Mouse (Mus musculus) erythroblast, embryonic 14.5 days (primary cell): Measurements from ENCODE around the gene Olfr790. TPM values are rescaled to one million over a fixed set of nuclear protein-coding genes. Genes with fewer than 3 reads are reported as not detected.

Source experiments
- H3K27me3 ChIP-seq: 2 replicates; pipeline ENCODE4 v1.6.1; 2012; ENCODE audit warnings: inconsistent platforms; ENCODE audit not compliant: control insufficient read depth
- H3K36me3 ChIP-seq: 2 replicates; pipeline ENCODE4 v1.6.1; 2012; ENCODE audit warnings: mild to moderate bottlenecking, inconsistent platforms; ENCODE audit not compliant: control insufficient read depth
- H3K4me1 ChIP-seq: 2 replicates; pipeline ENCODE4 v1.6.1; 2012; ENCODE audit warnings: inconsistent platforms; ENCODE audit not compliant: control insufficient read depth
- H3K4me3 ChIP-seq: replicated peaks from 2 replicates; pipeline ENCODE3; 2012; ENCODE audit warnings: moderate library complexity, mild to moderate bottlenecking, inconsistent platforms
- H3K9me3 ChIP-seq: 2 replicates; pipeline ENCODE4 v1.6.1; 2012; ENCODE audit warnings: low read length, inconsistent platforms, mixed read lengths; ENCODE audit not compliant: control insufficient read depth
- GATA1 ChIP-seq: IDR thresholded peaks from 2 replicates; pipeline ENCODE4 v1.6.1; 2012; ENCODE audit warnings: low read length, inconsistent platforms, mixed read lengths
- TAL1 ChIP-seq: IDR thresholded peaks from 3 replicates; pipeline ENCODE4 v1.6.1; 2012; ENCODE audit warnings: low read length, inconsistent platforms, mixed read lengths
- polyA plus RNA-seq: library from polyadenylated mRNA; stranded (reverse); fragments of >175 nt; gene quantifications from 2 replicates; pipeline ENCODE4 v1.2.3, GENCODE M21; 2012

The Olfr790 gene
- polyA plus RNA-seq, result not detected in 2 replicates

DNA sequence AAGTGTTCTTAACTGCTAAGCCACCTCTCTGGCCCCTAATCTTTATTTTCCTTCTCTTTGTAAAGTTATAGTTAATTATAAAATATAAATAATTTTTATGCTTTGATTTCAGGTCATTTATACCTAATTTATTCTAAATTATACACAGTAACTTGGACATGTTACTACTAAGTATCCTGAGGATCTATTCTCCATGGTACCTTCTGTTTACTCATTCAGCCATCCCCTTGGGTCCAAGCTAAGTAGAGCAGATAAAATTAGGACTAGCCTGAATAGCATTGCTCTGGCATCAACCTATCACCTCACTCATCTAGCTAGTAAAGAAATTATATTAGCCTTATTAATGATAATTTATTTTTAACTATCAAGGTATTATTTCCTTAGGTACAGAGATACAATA, at the start of gene Olfr790:
TSS of gene Olfr790 (plus strand) at position 301 of the 400 bp plus-strand sequence.
- H3K27me3 ChIP-seq, result no peaks in the 10 kb centered on the region
- TF ChIP-seq TAL1 (no peak), GATA1 (no peak)

DNA sequence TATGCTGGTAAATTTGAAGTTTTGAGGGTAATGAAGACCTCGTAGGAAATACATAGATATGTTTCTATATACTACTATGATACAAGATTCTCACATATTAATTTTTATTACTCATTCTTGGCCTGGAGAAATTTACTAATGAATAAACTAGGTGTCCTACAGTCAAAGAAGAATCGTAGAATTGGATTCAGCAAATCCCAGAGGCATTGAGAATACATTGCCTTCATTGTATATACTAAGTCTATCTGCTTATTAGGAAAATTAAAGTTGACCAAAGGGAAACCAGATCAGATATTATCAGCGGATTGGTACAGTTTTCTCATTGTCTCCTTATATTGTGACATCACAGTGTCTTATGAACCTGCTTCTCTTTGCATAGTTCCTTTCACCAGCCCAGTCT, 36.7 kb upstream of the Olfr790 start, which contains the start of gene Olfr787:
TSS of gene Olfr787 (plus strand) at position 301 of the 400 bp plus-strand sequence.
- no peaks in the 10 kb centered on the region for H3K4me1 ChIP-seq
- H3K36me3 ChIP-seq, result no peaks in the 10 kb centered on the region
- no peak within 1 kb of the TSS for H3K4me3 ChIP-seq
- no peaks in the 10 kb centered on the region; the same call in 1 of the 2 replicates for H3K9me3 ChIP-seq
- no peaks in the 10 kb centered on the region for H3K27me3 ChIP-seq
- no peak for TF ChIP-seq GATA1
- no peak for TF ChIP-seq TAL1

More for the DNA sequence above, at the start of gene Olfr790:
- no peaks in the 10 kb centered on the region for H3K4me1 ChIP-seq
- peaks cover 2% of the 10 kb centered on the region; the same call in 1 of the 2 replicates for H3K9me3 ChIP-seq
- H3K4me3 ChIP-seq, result no peak within 1 kb of the TSS
- no peaks in the 10 kb centered on the region for H3K36me3 ChIP-seq

DNA sequence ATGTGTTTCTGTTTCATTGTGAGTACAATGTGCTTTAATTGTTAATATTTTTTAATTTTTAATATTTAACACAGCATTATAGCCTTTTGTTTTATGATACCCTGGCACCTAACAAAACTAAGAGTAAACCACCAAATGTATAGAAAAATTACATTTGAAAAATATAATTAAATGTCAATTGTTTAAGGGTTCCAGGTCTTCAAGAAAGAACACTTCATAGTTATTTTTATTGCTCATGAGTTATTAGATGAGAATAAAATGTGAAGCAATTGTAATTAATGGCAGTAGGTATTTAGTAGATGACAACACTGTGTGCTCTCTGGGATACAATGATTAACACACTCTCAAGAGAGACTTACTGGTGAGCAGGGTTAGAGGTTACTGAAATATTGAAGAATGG, 27.6 kb upstream of the Olfr790 start, which contains the start of gene Olfr788:
TSS of gene Olfr788 (plus strand) at position 301 of the 400 bp plus-strand sequence.
- TF ChIP-seq GATA1 (no peak), TAL1 (no peak)
- no peaks in the 10 kb centered on the region for H3K36me3 ChIP-seq
- H3K4me3 ChIP-seq, result no peak within 1 kb of the TSS
- no peaks in the 10 kb centered on the region; the same call in 1 of the 2 replicates for H3K9me3 ChIP-seq
- H3K27me3 ChIP-seq, result no peaks in the 10 kb centered on the region
- H3K4me1 ChIP-seq, result no peaks in the 10 kb centered on the region

DNA sequence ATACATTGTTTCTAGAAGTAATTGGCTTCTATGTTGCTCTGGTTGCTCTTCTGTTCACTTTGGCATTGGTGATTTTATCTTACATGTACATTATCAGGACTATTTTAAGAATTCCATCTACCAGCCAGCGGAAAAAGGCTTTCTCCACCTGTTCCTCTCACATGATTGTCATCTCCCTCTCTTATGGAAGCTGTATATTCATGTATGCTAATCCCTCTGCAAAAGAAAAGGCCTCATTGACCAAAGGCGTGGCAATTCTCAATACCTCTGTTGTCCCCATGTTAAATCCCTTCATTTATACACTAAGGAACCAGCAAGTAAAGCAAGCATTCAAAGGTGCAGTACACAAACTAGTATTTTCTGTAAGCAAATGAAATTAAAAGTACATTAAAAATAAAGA, 25.0 kb upstream of the Olfr790 start:
- no peaks in the 10 kb centered on the region for H3K9me3 ChIP-seq
- no peaks in the 10 kb centered on the region for H3K27me3 ChIP-seq
- no peak overlapping the region for H3K4me3 ChIP-seq
- H3K36me3 ChIP-seq, result no peaks in the 10 kb centered on the region
- TF ChIP-seq GATA1 (no peak), TAL1 (no peak)
- no peaks in the 10 kb centered on the region for H3K4me1 ChIP-seq

DNA sequence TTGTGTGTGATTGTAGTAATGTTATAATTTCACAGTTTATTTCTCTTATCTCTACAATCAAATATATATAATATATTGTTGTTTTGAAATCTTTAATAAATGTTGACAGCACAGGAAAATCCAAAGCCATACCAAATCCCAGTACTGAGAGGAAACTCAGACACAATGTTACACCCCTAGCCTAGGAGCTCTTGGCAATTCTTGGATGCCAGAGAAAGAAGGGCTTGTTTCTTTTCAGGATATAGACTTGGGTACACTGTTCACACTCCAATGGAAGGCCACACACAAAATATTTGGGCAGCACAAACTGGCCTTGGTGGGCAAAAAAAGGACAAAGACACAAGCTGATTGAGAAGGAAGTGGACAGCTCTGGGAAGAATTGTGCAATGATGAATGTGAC, 24.6 kb upstream of the Olfr790 start:
- no peaks in the 10 kb centered on the region for H3K4me1 ChIP-seq
- no peaks in the 10 kb centered on the region for H3K27me3 ChIP-seq
- no peaks in the 10 kb centered on the region for H3K9me3 ChIP-seq
- H3K4me3 ChIP-seq, result no peak overlapping the region
- no peaks in the 10 kb centered on the region for H3K36me3 ChIP-seq
- TF ChIP-seq TAL1 (no peak), GATA1 (no peak)

DNA sequence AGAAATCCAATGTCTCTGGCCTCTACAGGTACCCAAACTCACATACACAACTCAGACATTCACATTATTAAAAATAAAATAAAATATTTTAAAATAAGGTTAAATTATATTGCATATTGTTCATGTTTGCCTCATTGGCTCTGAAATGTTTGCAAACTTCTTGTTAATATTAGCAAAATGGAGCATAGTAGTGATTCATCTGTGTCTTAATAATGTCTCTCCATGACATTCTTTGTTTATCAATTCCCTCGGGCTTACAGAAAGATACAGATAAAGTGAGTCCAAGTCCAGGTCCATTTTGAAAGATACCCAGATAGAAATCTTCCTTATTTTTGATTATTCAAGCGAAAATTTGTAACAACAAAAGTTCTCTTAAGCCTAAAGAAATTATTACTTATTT, 13.8 kb upstream of the Olfr790 start, which contains the start of gene Olfr789:
TSS of gene Olfr789 (plus strand) at position 301 of the 400 bp plus-strand sequence.
- no peaks in the 10 kb centered on the region for H3K9me3 ChIP-seq
- no peaks in the 10 kb centered on the region for H3K27me3 ChIP-seq
- no peak for TF ChIP-seq GATA1
- no peak for TF ChIP-seq TAL1
- H3K4me3 ChIP-seq, result no peak within 1 kb of the TSS
- no peaks in the 10 kb centered on the region for H3K4me1 ChIP-seq
- no peaks in the 10 kb centered on the region for H3K36me3 ChIP-seq

DNA sequence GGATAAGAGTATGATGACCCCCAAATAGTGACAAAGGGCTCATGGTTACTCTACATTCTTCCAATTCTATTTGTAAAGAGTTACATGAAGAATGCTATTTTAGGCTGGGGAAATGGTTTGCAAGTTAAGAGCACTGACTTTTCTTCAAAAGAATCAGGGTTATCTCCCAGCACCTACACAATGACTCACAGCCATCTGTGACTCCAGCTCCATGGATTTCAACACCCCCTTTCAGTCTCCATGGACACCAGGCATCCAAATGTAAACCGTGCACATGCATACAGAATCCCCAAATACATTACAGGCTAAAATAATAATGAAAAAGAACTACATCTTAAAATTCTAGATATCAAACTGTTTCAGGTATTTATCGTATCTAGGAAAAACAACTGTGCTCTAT, 8.2 kb upstream of the Olfr790 start:
- no peak overlapping the region for H3K4me3 ChIP-seq
- TF ChIP-seq TAL1 (no peak), GATA1 (no peak)
- no peaks in the 10 kb centered on the region for H3K36me3 ChIP-seq
- H3K9me3 ChIP-seq, result no peaks in the 10 kb centered on the region; the same call in 1 of the 2 replicates
- no peaks in the 10 kb centered on the region for H3K4me1 ChIP-seq
- no peaks in the 10 kb centered on the region for H3K27me3 ChIP-seq

DNA sequence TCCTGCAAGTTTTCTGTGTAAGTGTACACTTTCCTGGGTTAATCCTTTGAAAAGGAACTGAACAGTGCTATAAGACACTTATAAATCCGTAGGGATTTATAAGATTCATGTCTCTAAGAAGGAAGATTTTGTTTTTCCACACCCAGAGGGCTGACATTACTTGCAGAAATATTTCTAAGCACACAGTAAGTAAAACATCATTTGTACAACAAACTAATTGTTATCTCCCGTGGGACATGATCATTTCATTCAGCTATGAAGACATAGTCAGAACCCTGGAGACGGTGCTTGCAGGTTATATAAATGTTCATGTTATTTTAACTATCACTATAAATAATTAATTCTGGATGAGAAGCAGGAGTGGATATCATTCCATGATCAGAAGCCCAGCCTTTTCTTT, 23.2 kb downstream of the Olfr790 start, which contains the start of gene Olfr791:
TSS of gene Olfr791 (plus strand) at position 301 of the 400 bp plus-strand sequence.
- no peaks in the 10 kb centered on the region for H3K36me3 ChIP-seq
- H3K9me3 ChIP-seq, result peaks cover 12% of the 10 kb centered on the region
- no peaks in the 10 kb centered on the region for H3K4me1 ChIP-seq
- TF ChIP-seq GATA1, result no peak
- TF ChIP-seq TAL1, result no peak
- no peak within 1 kb of the TSS for H3K4me3 ChIP-seq
- no peaks in the 10 kb centered on the region for H3K27me3 ChIP-seq

DNA sequence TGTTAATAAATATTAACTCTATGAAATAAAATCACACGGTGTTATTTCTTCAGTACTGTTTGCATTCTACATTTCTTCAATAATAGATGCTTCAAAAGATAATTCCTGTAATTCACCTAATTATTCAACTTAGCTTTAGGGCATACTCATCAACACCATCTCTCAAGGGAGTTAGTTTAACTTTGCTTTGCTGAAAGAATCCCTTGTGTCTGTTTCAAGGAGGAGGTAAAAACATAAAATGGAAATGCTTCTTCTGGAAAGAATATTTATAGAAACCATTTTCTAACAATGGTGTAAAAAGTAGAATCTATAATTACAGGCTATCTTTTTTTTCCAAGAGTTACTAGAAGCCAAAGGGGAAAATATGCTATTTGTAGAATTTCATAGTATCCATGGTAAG, 40.6 kb downstream of the Olfr790 start, which contains the start of gene Olfr792:
TSS of gene Olfr792 (plus strand) at position 301 of the 400 bp plus-strand sequence.
- TF ChIP-seq GATA1 (no peak), TAL1 (no peak)
- Histone ChIP-seq H3K9me3 (no peaks in the 10 kb centered on the region; the same call in 1 of the 2 replicates), H3K4me1 (no peaks in the 10 kb centered on the region), H3K36me3 (no peaks in the 10 kb centered on the region), H3K27me3 (no peaks in the 10 kb centered on the region), H3K4me3 (no peak within 1 kb of the TSS)
